Mouse (Mus musculus) midbrain, embryonic 12.5 days (tissue): ENCODE data around the gene Tprkb. TPM values are rescaled to one million over a fixed set of nuclear protein-coding genes. Genes with fewer than 3 reads are reported as not detected.
"Not testable (repeated sequence)": the region's sequence is repeated elsewhere in the genome, so short reads cannot be mapped to it uniquely, and the experiment has no call there.

ENCODE experiments used
- ATAC-seq: fragments of 200-750 bp; cut with Nextera tagmentation; 2 replicates; pipeline ENCODE4 v1.8.0; 2017; ENCODE audit warnings: low read depth, moderate TSS enrichment, moderate library complexity; ENCODE audit not compliant: low FRiP score
- H3K27ac ChIP-seq: fragments of 300-500 bp; sonication (generic); replicated peaks from 2 replicates; pipeline ENCODE4 v1.5.1; 2016; ENCODE audit warnings: mild to moderate bottlenecking
- H3K27me3 ChIP-seq: fragments of 300-500 bp; sonication (generic); 2 replicates; pipeline ENCODE4 v1.6.1; 2016; ENCODE audit warnings: mild to moderate bottlenecking
- H3K36me3 ChIP-seq: fragments of 300-500 bp; sonication (generic); 2 replicates; pipeline ENCODE4 v1.6.1; 2016
- H3K4me1 ChIP-seq: fragments of 300-500 bp; sonication (generic); 2 replicates; pipeline ENCODE4 v1.6.1; 2016
- H3K4me2 ChIP-seq: fragments of 300-500 bp; sonication (generic); replicated peaks from 2 replicates; pipeline ENCODE4 v1.6.1; 2016; ENCODE audit warnings: mild to moderate bottlenecking, moderate library complexity
- H3K4me3 ChIP-seq: fragments of 300-500 bp; sonication (generic); 2 replicates; pipeline ENCODE4 v1.5.1; 2016; ENCODE audit warnings: mild to moderate bottlenecking
- H3K9ac ChIP-seq: fragments of 300-500 bp; sonication (generic); replicated peaks from 2 replicates; pipeline ENCODE4 v1.6.1; 2016; ENCODE audit warnings: mild to moderate bottlenecking, moderate library complexity
- H3K9me3 ChIP-seq: fragments of 300-500 bp; sonication (generic); 2 replicates; pipeline ENCODE4 v1.6.1; 2016; ENCODE audit warnings: mild to moderate bottlenecking
- WGBS: fragments of 180-500 bp; shearing (Covaris S2); methylation state at CpG from one replicate; pipeline ENCODE4 v1.1.7; 2016; 5-methylcytosine and 5-hydroxymethylcytosine counted together
- polyA plus RNA-seq: library from polyadenylated mRNA; unstranded; fragments of >200 nt; fragmentation: Nextera tagmentation; extraction: Ambion mirVana; gene quantifications from 2 replicates; pipeline ENCODE4 v1.2.1, GENCODE M21; 2016

Gene Tprkb
- 35.5 and 41.4 TPM in 2 replicates for polyA plus RNA-seq

GRCm38 (mm10) chr6:85911587-85911986 is at the start of gene Tprkb:
Tprkb (plus strand) TSS chr6:85911865.
- no peak within 1 kb of the TSS for H3K4me3 ChIP-seq
- no peaks in the 10 kb centered on the region for H3K27me3 ChIP-seq
- WGBS = 88% methylated on average over 3 of the region's 3 CpGs
- H3K4me2 ChIP-seq = no peak within 1 kb of the TSS
- H3K4me1 ChIP-seq = peaks cover 14% of the 10 kb centered on the region
- no peaks in the 10 kb centered on the region for H3K9me3 ChIP-seq
- H3K27ac ChIP-seq = no peak within 1 kb of the TSS
- ATAC-seq = no peak
- H3K36me3 ChIP-seq = no peaks in the 10 kb centered on the region
- no peak within 1 kb of the TSS for H3K9ac ChIP-seq

- no peaks in the 10 kb centered on the region for H3K27me3 ChIP-seq
- H3K4me1 ChIP-seq = no peaks in the 10 kb centered on the region
- H3K9me3 ChIP-seq = no peaks in the 10 kb centered on the region
- no peak overlapping the region for H3K27ac ChIP-seq
- 81% methylated on average over 3 of the region's 3 CpGs for WGBS
- H3K36me3 ChIP-seq = no peaks in the 10 kb centered on the region
- H3K9ac ChIP-seq = no peak overlapping the region
- ATAC-seq = no peak
- no peak overlapping the region for H3K4me3 ChIP-seq
- no peak overlapping the region for H3K4me2 ChIP-seq
Measured at GRCm38 (mm10) chr6:85862565-85862964, 49.1 kb upstream of the Tprkb start.

- no peak for ATAC-seq
Measured at GRCm38 (mm10) chr6:85863136-85863535, 48.5 kb upstream of the Tprkb start.

GRCm38 (mm10) chr6:85863840-85864239 is 47.8 kb upstream of the Tprkb start:
- ATAC-seq = no peak
- Histone ChIP-seq H3K27ac (no peak overlapping the region), H3K27me3 (no peaks in the 10 kb centered on the region), H3K4me3 (no peak overlapping the region), H3K9ac (no peak overlapping the region), H3K9me3 (no peaks in the 10 kb centered on the region), H3K4me2 (no peak overlapping the region), H3K4me1 (no peaks in the 10 kb centered on the region), H3K36me3 (no peaks in the 10 kb centered on the region)
- WGBS = 88% methylated on average over 2 of the region's 2 CpGs

More at GRCm38 (mm10) chr6:85863136-85863535, 48.5 kb upstream of the Tprkb start:
- H3K27me3 ChIP-seq = no peaks in the 10 kb centered on the region
- H3K36me3 ChIP-seq = no peaks in the 10 kb centered on the region
- no peak overlapping the region for H3K4me3 ChIP-seq
- no peak overlapping the region for H3K4me2 ChIP-seq
- WGBS = 84% methylated on average over 2 of the region's 2 CpGs
- H3K9ac ChIP-seq = no peak overlapping the region
- no peaks in the 10 kb centered on the region for H3K9me3 ChIP-seq
- H3K4me1 ChIP-seq = no peaks in the 10 kb centered on the region
- no peak overlapping the region for H3K27ac ChIP-seq

GRCm38 (mm10) chr6:85864900-85865639 is 46.6 kb upstream of the Tprkb start:
- WGBS = 75% methylated on average over 6 of the region's 7 CpGs
- not testable (repeated sequence) for ATAC-seq, H3K4me1 ChIP-seq, H3K4me2 ChIP-seq, H3K9ac ChIP-seq, H3K4me3 ChIP-seq, H3K9me3 ChIP-seq, H3K27ac ChIP-seq, H3K27me3 ChIP-seq, H3K36me3 ChIP-seq

- not testable (repeated sequence) for H3K4me2 ChIP-seq, ATAC-seq, H3K4me3 ChIP-seq, H3K36me3 ChIP-seq, H3K9ac ChIP-seq, H3K27me3 ChIP-seq, H3K4me1 ChIP-seq, H3K27ac ChIP-seq, H3K9me3 ChIP-seq
- WGBS = 91% methylated on average over 3 of the region's 3 CpGs
Measured at GRCm38 (mm10) chr6:85866166-85866565, 45.5 kb upstream of the Tprkb start.

GRCm38 (mm10) chr6:85866995-85867394 is 44.7 kb upstream of the Tprkb start:
- not testable (repeated sequence) for H3K27ac ChIP-seq, H3K4me1 ChIP-seq, H3K4me3 ChIP-seq, ATAC-seq, H3K9ac ChIP-seq, H3K27me3 ChIP-seq, H3K9me3 ChIP-seq, H3K4me2 ChIP-seq, H3K36me3 ChIP-seq
- WGBS = 74% methylated on average over 1 of the region's 1 CpGs

GRCm38 (mm10) chr6:85867726-85868690 is 43.7 kb upstream of the Tprkb start:
- ATAC-seq = no peak
- Histone ChIP-seq H3K36me3 (no peaks in the 10 kb centered on the region), H3K9ac (no peak overlapping the region), H3K4me3 (no peak overlapping the region), H3K9me3 (no peaks in the 10 kb centered on the region), H3K27me3 (no peaks in the 10 kb centered on the region), H3K4me1 (no peaks in the 10 kb centered on the region), H3K4me2 (no peak overlapping the region), H3K27ac (no peak overlapping the region)
- WGBS = 77% methylated on average over 8 of the region's 8 CpGs

GRCm38 (mm10) chr6:85869006-85869405 is 42.7 kb upstream of the Tprkb start, which contains the start of gene Nat8f2:
Nat8f2 (minus strand) TSS chr6:85869158.
- H3K9ac ChIP-seq, ATAC-seq: not testable (repeated sequence)
- 92% methylated on average over 5 of the region's 5 CpGs for WGBS

GRCm38 (mm10) chr6:85883246-85883645 is 28.4 kb upstream of the Tprkb start:
- peaks cover 18% of the 10 kb centered on the region for H3K9me3 ChIP-seq
- H3K4me1 ChIP-seq, H3K27me3 ChIP-seq, H3K36me3 ChIP-seq, H3K9ac ChIP-seq, H3K27ac ChIP-seq, H3K4me2 ChIP-seq, H3K4me3 ChIP-seq, ATAC-seq: not testable (repeated sequence)
- WGBS = 90% methylated on average over 9 of the region's 9 CpGs

More at GRCm38 (mm10) chr6:85869006-85869405, 42.7 kb upstream of the Tprkb start, which contains the start of gene Nat8f2:
- H3K27ac ChIP-seq, H3K36me3 ChIP-seq, H3K4me3 ChIP-seq, H3K9me3 ChIP-seq, H3K27me3 ChIP-seq, H3K4me1 ChIP-seq, H3K4me2 ChIP-seq: not testable (repeated sequence)

- Histone ChIP-seq H3K36me3 (no peaks in the 10 kb centered on the region), H3K4me2 (no peak overlapping the region), H3K9me3 (peaks cover 18% of the 10 kb centered on the region), H3K4me3 (no peak overlapping the region), H3K4me1 (no peaks in the 10 kb centered on the region), H3K27ac (no peak overlapping the region), H3K27me3 (no peaks in the 10 kb centered on the region), H3K9ac (no peak overlapping the region)
- no peak for ATAC-seq
- 97% methylated on average over 1 of the region's 1 CpGs for WGBS
Measured at GRCm38 (mm10) chr6:85884311-85884710, 27.4 kb upstream of the Tprkb start.

GRCm38 (mm10) chr6:85888961-85889360 is 22.7 kb upstream of the Tprkb start:
- WGBS = 85% methylated on average over 2 of the region's 2 CpGs
- H3K4me3 ChIP-seq = no peak overlapping the region

More at GRCm38 (mm10) chr6:85888961-85889360, 22.7 kb upstream of the Tprkb start:
- Histone ChIP-seq H3K4me2 (no peak overlapping the region), H3K36me3 (no peaks in the 10 kb centered on the region), H3K9ac (no peak overlapping the region), H3K4me1 (no peaks in the 10 kb centered on the region), H3K9me3 (peaks cover 10% of the 10 kb centered on the region; the same call in 1 of the 2 replicates), H3K27me3 (no peaks in the 10 kb centered on the region), H3K27ac (no peak overlapping the region)
- no peak for ATAC-seq
